Mouse (Mus musculus): ENCODE measurements at regions not wholly inside any gene's neighbourhood (a gene's known extent, or its start where the extent isn't known, plus 50 kb on each side); places are given as distances from the start of the nearest gene placed in this dataset.

DNA sequence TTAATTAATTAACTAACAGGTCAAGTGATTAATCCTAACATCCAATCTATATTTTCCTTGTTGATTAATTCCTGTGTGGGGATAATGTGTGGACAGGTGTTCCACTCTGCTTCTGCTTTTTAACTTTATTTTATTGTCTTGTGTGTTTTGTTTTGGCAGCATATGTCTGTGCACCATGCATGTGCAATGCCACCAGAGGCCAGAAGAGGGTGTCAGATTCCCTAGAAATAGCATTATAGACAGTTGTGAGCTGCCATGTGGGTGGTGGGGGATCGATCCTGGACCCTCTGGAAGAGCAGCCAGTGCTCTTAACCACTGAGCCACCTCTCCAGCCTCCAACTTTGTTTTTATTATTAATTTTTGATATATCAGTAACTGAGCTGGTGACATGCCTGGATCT, 65.6 kb downstream of the En1 start:
- DNase-seq (ENCODE audit: low spot score) (no peak), ATAC-seq (ENCODE audit: low read depth) (no peak)
- Histone ChIP-seq H3K4me3 (ENCODE audit: low read depth, low read length) (no peak overlapping the region), H3K36me3 (ENCODE audit: control insufficient read depth, insufficient read depth, low read length) (no peaks in the 10 kb centered on the region), H3K4me1 (ENCODE audit: control insufficient read depth, insufficient read depth, low read length) (no peaks in the 10 kb centered on the region), H3K9ac (ENCODE audit: low read depth, low read length) (no peak overlapping the region), H3K27me3 (replicated peaks; ENCODE audit: control insufficient read depth, insufficient read depth, low read length) (no peaks in the 10 kb centered on the region), H3K27ac (replicated peaks; ENCODE audit: low read depth, low read length) (no peak overlapping the region), H3K9me3 (ENCODE audit: control insufficient read depth, low read length) (no peaks in the 10 kb centered on the region), H3K4me2 (ENCODE audit: low read depth, low read length) (no peak overlapping the region)
- WGBS = 85% methylated on average over 1 of the region's 1 CpGs

GRCm38 (mm10) chr1:120683532-120684245, 81.5 kb downstream of the En1 start:
- WGBS = 57% methylated on average over 10 of the region's 12 CpGs
- Histone ChIP-seq H3K4me1 (ENCODE audit: control insufficient read depth, insufficient read depth, low read length) (peaks cover 6% of the 10 kb centered on the region), H3K9ac (ENCODE audit: low read depth, low read length) (no peak overlapping the region), H3K4me3 (ENCODE audit: low read depth, low read length) (no peak overlapping the region), H3K9me3 (ENCODE audit: control insufficient read depth, low read length) (no peaks in the 10 kb centered on the region), H3K36me3 (ENCODE audit: control insufficient read depth, insufficient read depth, low read length) (no peaks in the 10 kb centered on the region), H3K4me2 (ENCODE audit: low read depth, low read length) (no peak overlapping the region), H3K27me3 (replicated peaks; ENCODE audit: control insufficient read depth, insufficient read depth, low read length) (no peaks in the 10 kb centered on the region), H3K27ac (replicated peaks; ENCODE audit: low read depth, low read length) (no peak overlapping the region)
- no peak for DNase-seq (ENCODE audit: low spot score)
- ATAC-seq (ENCODE audit: low read depth) = no peak

- no peak overlapping the region for H3K27ac ChIP-seq (replicated peaks; ENCODE audit: low read depth, low read length)
- no peaks in the 10 kb centered on the region for H3K36me3 ChIP-seq (ENCODE audit: control insufficient read depth, insufficient read depth, low read length)
- peaks cover 6% of the 10 kb centered on the region for H3K4me1 ChIP-seq (ENCODE audit: control insufficient read depth, insufficient read depth, low read length)
- DNase-seq (ENCODE audit: low spot score) (no peak), ATAC-seq (ENCODE audit: low read depth) (no peak)
- H3K4me3 ChIP-seq (ENCODE audit: low read depth, low read length) = no peak overlapping the region
- no peaks in the 10 kb centered on the region for H3K27me3 ChIP-seq (replicated peaks; ENCODE audit: control insufficient read depth, insufficient read depth, low read length)
- H3K9ac ChIP-seq (ENCODE audit: low read depth, low read length) = no peak overlapping the region
- no peaks in the 10 kb centered on the region for H3K9me3 ChIP-seq (ENCODE audit: control insufficient read depth, low read length)
- no peak overlapping the region for H3K4me2 ChIP-seq (ENCODE audit: low read depth, low read length)
- WGBS = 41% methylated on average over 6 of the region's 6 CpGs
These were observed 83.5 kb downstream of the En1 start for GRCm38 (mm10) chr1:120685650-120686244.

- H3K36me3 ChIP-seq (ENCODE audit: control insufficient read depth, insufficient read depth, low read length) = no peaks in the 10 kb centered on the region
- WGBS = 86% methylated on average over 2 of the region's 2 CpGs
- no peaks in the 10 kb centered on the region for H3K27me3 ChIP-seq (replicated peaks; ENCODE audit: control insufficient read depth, insufficient read depth, low read length)
- H3K9me3 ChIP-seq (ENCODE audit: control insufficient read depth, low read length) = 0 out of 2 replicates have a peak, but pooled peaks cover under 1% of the 10 kb centered on the region
- H3K4me1 ChIP-seq (ENCODE audit: control insufficient read depth, insufficient read depth, low read length) = peaks cover 3% of the 10 kb centered on the region; the same call in 1 of the 2 replicates
- no peak overlapping the region for H3K4me2 ChIP-seq (ENCODE audit: low read depth, low read length)
- no peak overlapping the region for H3K9ac ChIP-seq (ENCODE audit: low read depth, low read length)
- ATAC-seq (ENCODE audit: low read depth) (no peak), DNase-seq (ENCODE audit: low spot score) (no peak)
- no peak overlapping the region for H3K4me3 ChIP-seq (ENCODE audit: low read depth, low read length)
- no peak overlapping the region for H3K27ac ChIP-seq (replicated peaks; ENCODE audit: low read depth, low read length)
These were observed 89.4 kb downstream of the En1 start for GRCm38 (mm10) chr1:120691571-120691970.

DNA sequence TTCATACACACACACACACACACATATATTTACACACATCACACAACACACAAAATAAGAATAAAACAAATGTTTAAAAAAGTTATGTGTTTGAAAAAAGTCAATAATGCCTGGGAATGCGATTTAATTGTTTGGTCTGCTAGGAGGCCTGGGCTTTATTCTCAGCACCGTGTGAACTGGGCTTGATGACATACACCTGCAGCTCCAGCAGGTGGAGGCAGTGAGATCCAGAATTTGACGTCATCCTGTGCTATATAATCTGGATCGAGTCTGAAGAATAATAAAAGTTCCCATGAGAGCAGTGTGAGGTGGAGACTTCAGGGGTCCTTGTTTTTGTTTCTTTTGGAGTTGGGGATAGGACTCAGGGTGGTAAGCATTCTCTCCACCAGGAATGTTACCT, 96.0 kb downstream of the En1 start:
- no peak overlapping the region for H3K27ac ChIP-seq (replicated peaks; ENCODE audit: low read depth, low read length)
- no peaks in the 10 kb centered on the region for H3K36me3 ChIP-seq (ENCODE audit: control insufficient read depth, insufficient read depth, low read length)
- H3K9me3 ChIP-seq (ENCODE audit: control insufficient read depth, low read length) = peaks cover 10% of the 10 kb centered on the region; the same call in 1 of the 2 replicates
- no peak overlapping the region for H3K4me3 ChIP-seq (ENCODE audit: low read depth, low read length)
- no peak overlapping the region for H3K9ac ChIP-seq (ENCODE audit: low read depth, low read length)
- WGBS = 60% methylated on average over 4 of the region's 4 CpGs
- no peak for DNase-seq (ENCODE audit: low spot score)
- H3K4me2 ChIP-seq (ENCODE audit: low read depth, low read length) = no peak overlapping the region
- no peak for ATAC-seq (ENCODE audit: low read depth)
- no peaks in the 10 kb centered on the region for H3K27me3 ChIP-seq (replicated peaks; ENCODE audit: control insufficient read depth, insufficient read depth, low read length)
- H3K4me1 ChIP-seq (ENCODE audit: control insufficient read depth, insufficient read depth, low read length) = no peaks in the 10 kb centered on the region

DNA sequence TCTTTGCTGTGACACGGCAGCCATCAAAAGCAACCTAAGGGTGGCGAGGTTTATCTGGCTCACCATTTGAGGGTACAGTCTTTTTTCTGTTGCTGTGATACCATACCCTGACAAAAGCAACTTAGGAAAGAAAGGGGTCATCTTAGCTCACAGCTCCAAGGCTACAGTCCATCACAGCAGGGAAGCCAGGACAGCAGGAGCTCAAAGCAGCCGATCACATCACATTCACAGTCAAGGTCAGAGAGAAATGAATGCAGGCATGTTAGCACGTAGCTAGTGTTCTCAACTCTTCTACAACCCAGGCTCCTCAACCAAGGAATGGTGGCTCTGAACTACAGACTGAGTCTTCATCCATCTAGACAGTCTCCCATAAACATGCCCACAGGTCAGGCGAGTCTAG, 102.0 kb downstream of the En1 start:
- Histone ChIP-seq H3K4me1 (ENCODE audit: control insufficient read depth, insufficient read depth, low read length) (no peaks in the 10 kb centered on the region), H3K4me2 (ENCODE audit: low read depth, low read length) (no peak overlapping the region), H3K9ac (ENCODE audit: low read depth, low read length) (no peak overlapping the region), H3K27ac (replicated peaks; ENCODE audit: low read depth, low read length) (no peak overlapping the region), H3K4me3 (ENCODE audit: low read depth, low read length) (no peak overlapping the region), H3K27me3 (replicated peaks; ENCODE audit: control insufficient read depth, insufficient read depth, low read length) (no peaks in the 10 kb centered on the region), H3K36me3 (ENCODE audit: control insufficient read depth, insufficient read depth, low read length) (no peaks in the 10 kb centered on the region), H3K9me3 (ENCODE audit: control insufficient read depth, low read length) (no peaks in the 10 kb centered on the region)
- DNase-seq (ENCODE audit: low spot score) (no peak), ATAC-seq (ENCODE audit: low read depth) (no peak)
- 79% methylated on average over 5 of the region's 5 CpGs for WGBS

DNA sequence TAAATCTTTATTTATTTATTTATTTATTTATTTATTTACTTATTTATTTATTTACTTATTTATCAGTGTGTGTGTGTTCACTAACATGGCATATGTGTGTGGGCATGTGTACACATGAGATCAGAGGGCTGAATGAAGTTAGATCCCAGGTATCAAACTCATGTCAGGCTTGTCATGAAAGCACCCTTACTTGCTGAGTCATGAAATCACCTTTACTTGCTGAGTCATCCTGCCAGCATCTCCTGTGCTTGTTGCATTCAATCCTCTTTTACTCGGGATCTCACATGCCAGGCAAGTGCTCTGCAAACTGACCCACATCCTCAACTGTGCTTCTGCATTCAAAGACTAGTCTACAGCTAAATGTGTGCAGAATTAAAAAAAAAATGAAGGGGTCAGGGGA, 103.8 kb downstream of the En1 start:
- Histone ChIP-seq H3K9me3 (ENCODE audit: control insufficient read depth, low read length) (no peaks in the 10 kb centered on the region), H3K4me3 (ENCODE audit: low read depth, low read length) (no peak overlapping the region), H3K4me1 (ENCODE audit: control insufficient read depth, insufficient read depth, low read length) (no peaks in the 10 kb centered on the region), H3K27ac (replicated peaks; ENCODE audit: low read depth, low read length) (no peak overlapping the region), H3K9ac (ENCODE audit: low read depth, low read length) (no peak overlapping the region), H3K4me2 (ENCODE audit: low read depth, low read length) (no peak overlapping the region), H3K27me3 (replicated peaks; ENCODE audit: control insufficient read depth, insufficient read depth, low read length) (no peaks in the 10 kb centered on the region), H3K36me3 (ENCODE audit: control insufficient read depth, insufficient read depth, low read length) (no peaks in the 10 kb centered on the region)
- ATAC-seq (ENCODE audit: low read depth) (no peak), DNase-seq (ENCODE audit: low spot score) (no peak)
- WGBS = 53% methylated on average over 1 of the region's 1 CpGs

DNA sequence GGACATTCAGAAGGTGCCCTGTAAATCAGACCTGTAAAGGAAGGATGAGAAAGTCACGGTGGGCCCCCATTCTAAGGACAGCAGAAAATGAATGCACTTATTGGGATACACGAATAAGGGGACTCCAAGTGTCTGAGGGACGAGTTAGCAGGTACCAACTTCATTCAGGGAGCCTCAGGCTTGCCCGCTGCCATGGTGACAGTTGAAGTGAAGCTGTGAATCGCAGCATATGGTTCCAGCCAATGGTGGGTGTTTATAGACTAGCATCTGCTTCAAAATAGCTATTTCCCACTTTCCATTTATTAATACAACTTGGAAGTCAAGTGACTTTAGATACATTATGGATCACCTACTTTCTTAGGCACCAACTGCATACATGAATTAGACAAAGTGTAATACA, 106.3 kb downstream of the En1 start:
- no peak for ATAC-seq (ENCODE audit: low read depth)

More for the DNA sequence above, 106.3 kb downstream of the En1 start:
- Histone ChIP-seq H3K9me3 (ENCODE audit: control insufficient read depth, low read length) (no peaks in the 10 kb centered on the region), H3K4me2 (ENCODE audit: low read depth, low read length) (no peak overlapping the region), H3K9ac (ENCODE audit: low read depth, low read length) (no peak overlapping the region), H3K4me3 (ENCODE audit: low read depth, low read length) (no peak overlapping the region), H3K36me3 (ENCODE audit: control insufficient read depth, insufficient read depth, low read length) (no peaks in the 10 kb centered on the region), H3K27me3 (replicated peaks; ENCODE audit: control insufficient read depth, insufficient read depth, low read length) (no peaks in the 10 kb centered on the region), H3K4me1 (ENCODE audit: control insufficient read depth, insufficient read depth, low read length) (no peaks in the 10 kb centered on the region), H3K27ac (replicated peaks; ENCODE audit: low read depth, low read length) (no peak overlapping the region)
- DNase-seq (ENCODE audit: low spot score) = no peak
- WGBS = 71% methylated on average over 5 of the region's 5 CpGs

Data from embryonic facial prominence, embryonic 14.5 days (tissue).